Mouse (Mus musculus): Measurements from ENCODE around the gene Vmp1.

DNA sequence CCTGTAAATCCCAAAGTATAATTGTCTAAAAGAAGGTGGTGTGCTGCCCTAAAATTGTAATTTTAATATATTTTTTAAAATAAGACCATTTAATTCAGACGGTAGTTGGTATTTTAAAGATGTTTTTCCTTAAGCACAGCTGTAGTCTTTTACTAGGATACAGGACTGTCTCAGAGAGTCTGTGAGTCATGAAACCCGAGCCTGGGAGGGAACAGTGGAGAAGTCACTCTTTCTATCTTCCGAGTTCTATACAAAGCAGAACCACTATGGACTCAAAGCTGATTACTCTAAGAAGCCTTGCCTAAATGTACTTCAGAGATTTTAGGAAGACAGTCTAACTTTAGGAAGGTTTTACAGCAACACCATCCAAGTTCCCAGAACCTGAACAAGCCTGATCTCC is 81.5 kb downstream of the Vmp1 start:
- no peak for TF ChIP-seq CTCF (IDR thresholded peaks at IDR 0.05; ENCODE audit: low read depth)
- no peak for TF ChIP-seq EP300 (optimal IDR thresholded peaks at IDR 0.05)

All from stomach, postnatal 0 days (tissue).